10 mouse cellular contexts compared by ENCODE assay signal in the genomic region with DNA sequence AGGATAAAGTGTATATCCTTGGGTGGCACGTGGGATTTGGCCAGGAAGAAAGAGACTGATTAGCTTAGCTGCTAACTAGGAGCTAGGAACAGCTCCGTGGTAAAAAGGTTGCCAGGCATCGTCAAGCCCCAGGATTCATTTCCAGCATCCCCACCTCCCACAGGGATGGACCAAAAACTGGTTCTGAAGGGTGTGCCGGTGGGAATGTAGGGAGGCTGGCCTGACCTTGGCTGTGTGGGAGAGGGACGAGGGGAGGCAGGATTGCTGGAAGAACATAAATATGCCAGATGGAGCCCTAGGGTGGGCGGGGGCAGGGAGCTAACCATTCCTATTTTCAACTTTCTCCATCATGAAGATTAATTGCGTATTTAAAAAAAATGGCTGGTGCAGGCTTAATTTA. TPM values are rescaled to one million over a fixed set of nuclear protein-coding genes. Genes with fewer than 3 reads are reported as not detected.
DNase-seq lines count a peak whose midpoint lies in the region; ATAC-seq and TF ChIP-seq lines count a peak whose summit lies in the region.
"Had no signal": no experiment of that assay in that cellular context is flagged by ENCODE, and none has a peak within 500 bp of the region (broad histone marks: within the 10 kb centered on the region; RNA-seq: fewer than 3 reads in every experiment).

No protein-coding gene starts in this region.

- peaks cover 34% of the 10 kb centered on the region for H3K4me1 ChIP-seq in liver, embryonic 11.5 days (replicated peaks; ENCODE audit: control insufficient read depth, insufficient read depth, low read length)
- H3K4me1 ChIP-seq in limb, embryonic 15.5 days: peaks cover 29% of the 10 kb centered on the region
- peaks cover 25% of the 10 kb centered on the region for H3K4me1 ChIP-seq in olfactory bulb, adult 2 months (ENCODE audit: control insufficient read depth, insufficient read depth, low read length)

- H3K9me3 ChIP-seq in liver, embryonic 11.5 days (ENCODE audit: control insufficient read depth, low read length): no peaks in the 10 kb centered on the region
- H3K9me3 ChIP-seq in limb, embryonic 15.5 days: no peaks in the 10 kb centered on the region

- no peak for TF ChIP-seq CTCF in olfactory bulb, adult 2 months (IDR thresholded peaks at IDR 0.05; ENCODE audit: insufficient read depth, low read depth, low read length)

- H3K4me3 ChIP-seq in liver, embryonic 11.5 days (ENCODE audit: low read depth, low read length): peak overlapping the region; percentile 80
- no peak overlapping the region for H3K4me3 ChIP-seq in limb, embryonic 15.5 days
- peak overlapping the region; percentile 5; the same call in 1 of the 2 replicates for H3K4me3 ChIP-seq in olfactory bulb, adult 2 months (ENCODE audit: insufficient read depth, low read depth, low read length)

- peak; percentile 32 for DNase-seq in cerebellum, adult 9-11 months
- no peak for DNase-seq in cerebellum, adult 11 months
- no peak for DNase-seq in liver, embryonic 11.5 days (ENCODE audit: low spot score)
- no peak for DNase-seq in liver
- DNase-seq in MN1 (ENCODE audit: low spot score): no peak
- no peak for DNase-seq in adipocyte (ENCODE audit: low spot score)
- DNase-seq: adrenal gland, adult 8-10 months had no signal

- H3K9ac ChIP-seq in liver, embryonic 11.5 days (ENCODE audit: low read depth, low read length): no peak overlapping the region
- H3K9ac ChIP-seq in limb, embryonic 15.5 days: no peak overlapping the region

- H3K4me2 ChIP-seq in liver, embryonic 11.5 days: peak overlapping the region; percentile 75
- no peak overlapping the region for H3K4me2 ChIP-seq in limb, embryonic 15.5 days

- WGBS in liver, embryonic 11.5 days: 47% methylated on average over 7 of the region's 7 CpGs
- WGBS in limb, embryonic 15.5 days: 35% methylated on average over 7 of the region's 7 CpGs
- 25% methylated on average over 7 of the region's 7 CpGs for WGBS in olfactory bulb, adult 2 months

- ATAC-seq in liver, embryonic 11.5 days (replicated peaks; ENCODE audit: low FRiP score): no peak
- no peak for ATAC-seq in limb, embryonic 15.5 days (ENCODE audit: insufficient number of reproducible peaks, low FRiP score, low TSS enrichment, low read depth)
- ATAC-seq: inflammation-experienced regulatory T-cells, adult 6 months had no signal

- H3K27me3 ChIP-seq in liver, embryonic 11.5 days (replicated peaks; ENCODE audit: control insufficient read depth, insufficient read depth, low read length): no peaks in the 10 kb centered on the region
- H3K27me3 ChIP-seq in limb, embryonic 15.5 days: peaks cover 6% of the 10 kb centered on the region; the same call in 1 of the 2 replicates

- 0 out of 2 replicates have a peak overlapping the region, but pooled peaks have one; percentile 5 for H3K27ac ChIP-seq in liver, embryonic 11.5 days (ENCODE audit: low read depth, low read length)
- H3K27ac ChIP-seq in limb, embryonic 15.5 days: 0 out of 2 replicates have a peak overlapping the region, but pooled peaks have one; percentile 1
- no peak overlapping the region for H3K27ac ChIP-seq in olfactory bulb, adult 2 months (ENCODE audit: insufficient read depth, low read depth, low read length)

- no peaks in the 10 kb centered on the region for H3K36me3 ChIP-seq in liver, embryonic 11.5 days (ENCODE audit: control insufficient read depth, insufficient read depth, low read length)
- H3K36me3 ChIP-seq in limb, embryonic 15.5 days: no peaks in the 10 kb centered on the region

- TF ChIP-seq POLR2A in olfactory bulb, adult 2 months (IDR thresholded peaks at IDR 0.05; ENCODE audit: insufficient read depth, low read depth, low read length): no peak

RNA-seq across cellular contexts. Expression of gene Lyrm9, which starts 1.2 kb away (rescaled TPM):
- polyA plus RNA-seq in liver, embryonic 11.5 days (2014; fragmentation: Nextera tagmentation; extraction: Ambion mirVana): 28.7 and 31.0 TPM in 2 replicates
- polyA plus RNA-seq in limb, embryonic 15.5 days (2015; fragmentation: Nextera tagmentation; extraction: Ambion mirVana): 13.2 and 17.3 TPM in 2 replicates
- polyA plus RNA-seq in olfactory bulb, adult 2 months (2012; ENCODE audit: insufficient read depth, insufficient read length, low replicate concordance, missing spikeins): not detected in 2 replicates
